Mouse (Mus musculus) left cerebral cortex, adult 2 months (tissue): ENCODE results near the gene Kcnj9. TPM values are rescaled to one million over a fixed set of nuclear protein-coding genes. Genes with fewer than 3 reads are reported as not detected.
A peak's percentile ranks its signal among the peaks of the same experiment; 100 is the strongest.

Experiments used
- DNase-seq, 2 experiments: peaks; one replicate each; pipeline ENCODE4 v3.0.0; 2021 to 2022; ENCODE audit warnings: low spot score in 2 of 2, mixed read lengths in 1 of 2; ENCODE audit errors: extremely low spot score in 1 of 2
- H3K27ac ChIP-seq: fragments of 200-600 bp; 2 replicates; pipeline ENCODE4 v1.8.1; 2022
- H3K4me3 ChIP-seq: fragments of 200-600 bp; 2 replicates; pipeline ENCODE4 v1.8.1; 2022
- CTCF ChIP-seq: fragments of 200-600 bp; IDR thresholded peaks from 2 replicates; pipeline ENCODE4 v1.8.1; 2022; ENCODE audit warnings: antibody characterized with exemption, mild to moderate bottlenecking, moderate library complexity
- intact Hi-C: fragments of 180-260 bp; cut with DNase I; formaldehyde crosslinking; loops from one replicate; pipeline ENCODE4 v1.15.1; 2025
- total RNA-seq, 2 experiments: library from RNA; stranded (reverse); gene quantifications; 2 replicates each; pipeline ENCODE4 v1.2.3; 2021

Gene Kcnj9
- total RNA-seq, 2 experiments from 2014 or later = 137 to 138 TPM

DNA sequence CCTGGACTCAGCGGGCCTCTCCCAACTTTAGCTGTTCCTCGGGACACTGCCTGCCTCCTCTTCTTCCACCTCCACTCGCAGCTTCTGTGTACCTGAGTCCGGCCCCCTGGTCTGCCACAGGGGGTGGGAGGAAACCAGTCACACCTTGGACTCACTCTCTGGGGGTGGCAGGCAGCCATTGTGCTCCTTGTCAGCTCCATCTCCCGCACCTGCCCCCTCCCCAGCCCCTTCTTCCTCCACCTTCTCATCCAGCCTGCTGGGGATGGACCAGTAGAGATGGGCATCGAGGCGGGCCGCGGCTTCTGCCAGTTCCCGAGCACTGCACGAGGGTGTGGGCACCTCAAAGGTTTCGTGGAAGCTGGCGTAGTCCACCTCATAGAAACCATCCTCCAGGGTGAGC lies 6.4 kb downstream of the Kcnj9 start:
- H3K27ac ChIP-seq = peak overlapping the region; percentile 98
- DNase-seq = peak; percentile 27 to 52
- no peak for TF ChIP-seq CTCF
- intact Hi-C loops = no loop called here
- H3K4me3 ChIP-seq = no peak overlapping the region

DNA sequence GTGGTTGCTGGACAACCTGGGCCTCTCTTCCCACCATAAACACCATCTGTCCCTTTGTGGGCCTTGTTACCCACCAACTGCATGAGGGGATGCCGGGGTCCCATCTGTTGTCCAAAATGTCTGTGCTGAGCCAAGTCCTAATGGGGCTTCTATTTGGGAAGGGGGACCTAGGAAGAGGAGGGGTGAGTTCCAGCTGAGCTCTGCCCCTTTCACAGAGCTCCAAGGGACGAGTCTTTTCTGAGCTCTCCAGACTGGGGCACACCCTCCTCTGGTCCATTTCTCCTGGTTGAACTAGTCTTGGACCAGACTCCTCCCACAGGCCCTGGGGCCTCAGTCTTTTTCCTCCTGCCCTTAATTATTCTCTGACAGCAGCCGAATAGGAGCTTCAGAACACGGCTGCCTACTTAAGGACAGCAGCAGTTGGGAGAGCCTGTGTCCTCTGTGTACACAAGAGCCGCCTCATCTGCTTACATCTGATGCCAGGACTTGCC lies 9.2 kb downstream of the Kcnj9 start:
- DNase-seq = peak; percentile 24 to 61
- intact Hi-C loops = no loop called here
- Histone ChIP-seq H3K27ac (peak overlapping the region; percentile 98), H3K4me3 (no peak overlapping the region)
- no peak for TF ChIP-seq CTCF

DNA sequence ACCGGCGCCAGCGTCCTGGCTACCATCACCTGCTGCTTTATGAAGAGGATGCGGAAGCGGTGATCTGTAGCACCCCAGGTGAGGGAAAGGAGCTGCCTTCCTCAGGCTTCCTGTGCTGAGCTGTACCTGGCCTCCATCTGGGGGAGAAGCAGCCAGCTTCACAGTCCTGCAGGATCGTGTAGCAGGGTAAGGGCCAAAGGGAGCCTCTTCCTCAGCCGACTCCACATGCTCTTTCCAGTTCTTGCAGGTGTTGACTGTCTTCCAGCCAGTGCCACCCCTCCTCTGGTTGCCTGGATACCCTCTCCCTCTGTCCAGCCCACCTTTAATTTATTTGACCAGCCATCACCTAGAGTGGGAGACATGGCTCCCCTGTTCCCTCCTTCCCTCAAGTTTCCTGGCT lies 9.8 kb downstream of the Kcnj9 start:
- no peak overlapping the region for H3K4me3 ChIP-seq
- peak in 1 of 2 experiments; percentile 43 for DNase-seq
- TF ChIP-seq CTCF = no peak
- H3K27ac ChIP-seq = peak overlapping the region; percentile 92
- intact Hi-C loops = no loop called here

DNA sequence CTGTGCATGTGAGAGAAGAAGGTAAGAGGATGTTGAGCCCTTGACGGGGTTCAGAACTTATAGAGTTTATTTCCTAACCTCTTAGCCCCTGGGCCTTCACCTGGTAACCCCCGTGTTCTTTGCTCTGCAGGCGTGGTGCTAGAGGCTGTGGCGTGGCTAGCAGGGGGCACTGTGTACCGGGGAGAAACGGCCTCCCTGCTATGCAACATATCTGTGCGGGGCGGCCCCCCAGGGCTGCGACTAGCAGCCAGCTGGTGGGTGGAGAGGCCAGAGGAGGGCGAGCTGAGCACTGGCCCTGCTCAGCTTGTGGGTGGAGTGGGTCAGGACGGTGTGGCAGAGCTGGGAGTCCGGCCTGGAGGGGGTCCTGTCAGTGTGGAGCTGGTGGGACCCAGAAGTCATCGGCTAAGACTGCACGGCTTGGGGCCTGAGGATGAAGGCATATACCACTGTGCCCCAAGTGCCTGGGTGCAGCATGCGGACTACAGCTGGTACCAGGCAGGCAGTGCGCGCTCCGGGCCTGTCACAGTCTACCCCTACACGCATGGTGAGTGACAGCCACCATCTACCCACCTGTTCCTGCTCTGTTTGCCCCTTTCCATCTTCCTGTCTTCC lies 10.6 kb downstream of the Kcnj9 start:
- intact Hi-C loops = no loop called here
- no peak for TF ChIP-seq CTCF
- peak overlapping the region; percentile 87 for H3K27ac ChIP-seq
- peak in 1 of 2 experiments; percentile 66 for DNase-seq
- no peak overlapping the region for H3K4me3 ChIP-seq

DNA sequence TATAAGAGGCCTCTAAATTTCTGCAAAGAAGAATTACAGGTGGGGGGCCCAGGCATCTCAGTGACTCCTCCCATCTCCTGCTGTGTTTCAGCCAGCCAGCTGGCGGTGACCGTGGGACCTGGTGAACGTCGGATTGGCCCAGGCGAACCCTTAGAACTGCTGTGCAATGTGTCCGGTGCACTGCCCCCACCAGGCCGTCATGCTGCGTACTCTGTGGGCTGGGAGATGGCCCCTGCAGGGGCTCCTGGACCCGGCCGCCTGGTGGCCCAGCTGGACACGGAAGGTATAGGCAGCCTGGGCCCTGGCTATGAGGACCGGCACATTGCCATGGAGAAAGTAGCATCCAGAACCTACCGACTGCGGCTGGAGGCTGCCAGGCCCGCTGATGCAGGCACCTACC lies 11.2 kb downstream of the Kcnj9 start:
- Histone ChIP-seq H3K27ac (peak overlapping the region; percentile 87), H3K4me3 (no peak overlapping the region)
- intact Hi-C loops = no loop called here
- DNase-seq = peak in 1 of 2 experiments; percentile 41
- no peak; the same call in 1 of the 2 replicates for TF ChIP-seq CTCF

DNA sequence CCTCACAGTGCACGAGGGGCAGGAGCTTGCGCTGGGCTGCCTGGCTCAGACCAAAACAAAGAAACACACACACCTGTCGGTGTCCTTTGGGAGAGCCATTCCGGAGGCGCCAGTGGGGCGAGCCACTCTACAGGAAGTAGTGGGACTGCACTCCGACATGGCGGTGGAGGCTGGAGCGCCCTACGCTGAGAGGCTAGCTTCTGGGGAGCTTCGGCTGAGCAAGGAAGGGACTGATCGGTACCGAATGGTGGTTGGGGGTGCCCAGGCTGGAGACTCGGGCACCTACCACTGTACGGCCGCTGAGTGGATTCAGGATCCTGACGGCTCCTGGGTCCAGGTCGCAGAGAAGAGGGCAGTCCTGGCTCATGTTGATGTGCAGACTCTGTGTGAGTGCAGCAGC lies 11.7 kb downstream of the Kcnj9 start:
- Histone ChIP-seq H3K4me3 (no peak overlapping the region), H3K27ac (peak overlapping the region; percentile 87)
- no peak for TF ChIP-seq CTCF
- DNase-seq = no peak
- intact Hi-C loops = no loop called here

DNA sequence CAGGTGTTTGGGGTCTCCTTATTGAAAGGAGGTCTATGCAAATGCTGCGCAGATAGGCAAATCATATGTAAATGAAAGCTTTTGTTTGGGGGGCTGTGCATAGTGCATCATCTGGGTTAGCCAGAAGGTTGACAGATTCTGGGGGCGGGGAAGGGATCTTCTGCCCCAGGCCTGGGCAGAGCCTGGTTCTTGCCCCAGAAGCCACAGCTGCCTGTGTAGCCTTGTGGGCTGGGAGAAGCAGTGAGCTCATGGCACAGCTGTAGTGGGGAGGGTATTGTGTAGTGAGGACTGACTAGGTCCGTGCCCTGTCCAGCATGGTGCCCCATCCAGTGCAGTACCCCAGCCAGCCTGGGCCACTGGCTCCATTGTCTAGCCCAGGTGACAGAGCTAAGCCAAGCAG lies 14.2 kb downstream of the Kcnj9 start:
- Histone ChIP-seq H3K4me3 (peak overlapping the region; percentile 87), H3K27ac (peak overlapping the region; percentile 100)
- intact Hi-C loops = loop anchor here (5.0 kb wide), 1 partner anchor 268 kb away; no protein-coding TSS in a partner anchor
- no peak for TF ChIP-seq CTCF
- peak in 1 of 2 experiments; percentile 34 for DNase-seq

DNA sequence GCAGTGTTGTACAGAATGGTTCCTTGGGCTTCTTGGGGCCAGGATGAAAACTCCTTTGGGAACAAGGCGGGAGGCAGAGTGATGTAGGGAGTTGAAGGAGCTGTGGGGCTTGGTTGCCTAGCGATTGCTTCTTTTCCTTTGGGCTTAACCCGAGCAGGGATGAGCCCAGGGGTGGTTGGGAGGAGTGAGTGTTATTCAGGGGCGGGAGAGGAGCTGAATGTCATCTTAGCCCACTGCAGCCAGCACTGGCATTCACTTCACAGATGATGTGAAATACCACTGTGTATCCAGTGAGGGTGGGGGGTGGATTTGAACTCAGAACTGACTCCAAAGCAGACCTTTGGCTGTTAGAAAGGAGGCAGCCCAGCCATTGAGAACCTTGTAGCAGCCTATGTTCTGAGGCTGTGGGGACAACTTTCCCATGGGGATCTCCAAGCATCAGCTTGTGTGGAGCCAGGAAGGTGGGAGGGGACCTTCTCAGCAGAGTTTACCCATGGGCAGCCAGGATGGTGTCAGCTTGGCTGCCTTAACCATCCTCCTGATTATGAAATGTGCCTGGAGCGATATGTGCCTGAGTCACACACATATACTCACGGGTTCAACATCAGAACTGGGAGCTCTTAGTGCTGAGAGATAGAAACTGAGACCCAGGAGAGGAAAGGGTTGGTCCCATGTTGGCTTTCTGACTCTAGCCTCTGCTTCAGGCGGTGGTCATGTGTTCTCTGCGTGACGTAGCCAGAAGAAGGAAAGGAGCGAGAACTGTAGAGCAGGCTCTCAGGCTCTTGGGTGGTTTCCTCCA lies 15.3 kb downstream of the Kcnj9 start:
- peak overlapping the region; percentile 87 for H3K4me3 ChIP-seq
- no peak for TF ChIP-seq CTCF
- H3K27ac ChIP-seq = peak overlapping the region; percentile 100
- peak in 1 of 2 experiments; percentile 44 for DNase-seq
- intact Hi-C loops = loop anchor here (2.0 to 5.0 kb wide), 2 partner anchors 15 to 267 kb away; partner anchors contain the start of gene Kcnj9

DNA sequence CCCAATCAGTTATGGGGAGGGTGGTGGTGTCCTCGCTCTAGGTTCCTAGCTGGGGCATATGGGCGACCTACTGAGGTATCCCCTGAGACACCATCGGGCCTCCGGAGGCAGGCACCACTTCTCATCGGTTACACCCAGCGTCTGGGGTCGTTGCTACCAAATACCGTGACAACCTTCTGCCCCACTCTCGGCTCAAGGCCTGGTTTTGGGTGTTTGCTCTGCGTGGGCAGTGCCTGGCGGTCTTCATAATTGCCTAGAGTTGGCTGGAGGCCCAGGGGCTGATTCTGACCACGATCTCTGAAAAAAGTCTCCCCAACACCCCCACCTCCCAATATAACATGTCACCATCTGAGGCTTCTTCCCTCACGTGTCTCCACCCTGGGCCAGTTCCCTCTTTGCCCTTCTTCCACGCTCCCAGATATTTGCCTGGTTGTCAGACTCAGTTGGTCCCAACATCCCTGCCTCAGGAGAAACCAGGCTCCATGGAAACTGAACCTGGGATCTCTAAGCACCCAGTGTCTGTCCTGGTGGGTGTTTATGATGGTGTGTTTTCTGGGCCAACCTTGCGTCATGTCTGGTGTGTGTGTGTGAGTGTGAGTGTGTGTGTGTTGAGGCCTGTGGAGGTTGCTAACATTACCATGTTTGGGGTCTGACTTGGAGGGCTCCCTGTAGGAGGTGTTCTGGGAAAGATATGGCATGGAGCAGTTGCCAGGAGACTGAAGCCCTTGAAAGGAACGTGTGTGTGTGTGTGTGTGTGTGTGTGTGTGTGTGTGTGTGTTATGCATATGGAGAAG lies 16.2 kb downstream of the Kcnj9 start:
- intact Hi-C loops = loop anchor here (1.0 to 5.0 kb wide), 3 partner anchors 16 to 266 kb away; partner anchors contain the start of genes Dcaf8 and Kcnj9
- TF ChIP-seq CTCF = no peak
- peak overlapping the region; percentile 87 for H3K4me3 ChIP-seq
- peak in 1 of 2 experiments; percentile 66 for DNase-seq
- peak overlapping the region; percentile 100 for H3K27ac ChIP-seq

DNA sequence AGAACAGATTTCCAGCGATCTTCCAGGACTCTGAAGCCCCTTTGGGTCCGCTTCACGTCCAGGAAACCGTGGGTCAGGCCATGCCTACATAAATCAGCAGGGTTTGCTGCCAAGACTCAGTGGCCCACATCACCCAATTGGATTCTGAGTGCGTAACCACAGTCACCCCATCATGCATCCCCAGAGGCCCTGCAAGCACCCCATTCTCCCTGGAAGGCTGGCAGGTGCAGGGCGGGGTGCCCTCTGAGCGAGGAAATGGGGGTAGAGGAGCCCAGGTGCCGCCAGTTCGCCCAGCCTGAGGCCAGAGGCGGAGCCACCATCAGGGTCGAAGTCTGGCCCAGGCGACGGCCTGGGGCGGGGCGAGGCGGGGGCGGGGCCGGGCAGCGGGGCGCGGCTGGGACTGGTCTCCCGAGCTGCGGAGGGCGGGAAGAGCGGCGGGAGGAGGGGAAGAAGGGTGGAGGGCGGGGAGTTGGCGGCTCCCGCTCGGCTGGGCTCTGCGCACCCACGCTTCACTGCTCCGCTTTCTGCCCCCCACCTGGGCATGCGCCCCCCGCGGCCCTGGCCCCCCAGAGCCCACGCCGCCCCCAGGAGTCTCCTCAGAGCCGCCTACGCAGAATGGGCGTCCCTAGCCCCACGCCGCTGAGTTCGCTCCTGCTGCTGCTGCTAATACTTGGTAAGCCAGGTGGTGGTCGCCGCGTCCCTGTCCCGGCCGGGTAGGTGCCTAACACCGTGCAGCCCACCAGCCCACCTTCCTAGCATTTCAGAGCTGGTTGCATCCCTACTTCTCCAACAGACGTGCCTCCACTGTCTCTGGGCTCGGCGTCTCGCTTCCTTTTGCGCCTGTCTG lies 17.0 kb downstream of the Kcnj9 start:
- Histone ChIP-seq H3K27ac (peak overlapping the region; percentile 100), H3K4me3 (peak overlapping the region; percentile 87)
- peak; percentile 78 to 83 for DNase-seq
- TF ChIP-seq CTCF = no peak; the same call in 1 of the 2 replicates
- intact Hi-C loops = loop anchor here (1.0 to 5.0 kb wide), 3 partner anchors 17 to 265 kb away; partner anchors contain the start of genes Dcaf8 and Kcnj9
